ENCODE assay signal across 11 mouse cellular contexts in the genomic region with DNA sequence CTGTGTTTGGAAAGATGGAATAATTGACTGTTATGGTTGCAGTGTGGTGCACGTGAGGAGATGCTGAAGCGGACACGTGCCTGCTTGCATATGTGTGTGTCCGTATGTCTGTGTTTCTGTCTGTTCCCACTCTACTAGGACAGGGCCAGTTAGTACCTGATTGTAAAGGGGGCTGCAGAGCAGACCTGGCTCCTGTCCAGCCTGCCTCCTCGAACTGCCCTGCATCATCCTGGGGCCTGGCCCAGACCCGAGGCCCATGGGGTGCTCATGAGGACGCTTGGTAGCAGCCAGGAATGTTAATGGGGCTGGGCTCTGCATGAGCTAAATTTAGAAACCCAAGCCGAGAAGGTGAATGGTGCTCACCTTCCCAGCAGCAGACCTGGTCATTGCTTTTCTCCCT. TPM values are rescaled to one million over a fixed set of nuclear protein-coding genes. Genes with fewer than 3 reads are reported as not detected.
DNase-seq lines count a peak whose midpoint lies in the region; TF ChIP-seq lines count a peak whose summit lies in the region.
"Had no signal": no experiment of that assay in that cellular context is flagged by ENCODE, and none has a peak within 500 bp of the region (broad histone marks: within the 10 kb centered on the region; RNA-seq: fewer than 3 reads in every experiment).

No protein-coding gene starts in this region.

- no peaks in the 10 kb centered on the region for H3K36me3 ChIP-seq in heart, adult 2 months (ENCODE audit: control insufficient read depth, insufficient read depth, low read length)
- H3K36me3 ChIP-seq: stomach, embryonic 15.5 days had no signal

- peak overlapping the region; percentile 98 for H3K27ac ChIP-seq in cerebellum, adult 2 months (ENCODE audit: insufficient read depth, low read length)
- peak overlapping the region; percentile 97 for H3K27ac ChIP-seq in heart, adult 2 months
- H3K27ac ChIP-seq: stomach, embryonic 15.5 days had no signal

- peak overlapping the region; percentile 4 for H3K4me3 ChIP-seq in cerebellum, adult 2 months (replicated peaks; ENCODE audit: insufficient read depth, low read depth, low read length)
- peak overlapping the region; percentile 15; the same call in 1 of the 2 replicates for H3K4me3 ChIP-seq in heart, adult 2 months
- H3K4me3 ChIP-seq: stomach, embryonic 15.5 days had no signal

- DNase-seq in left cerebral cortex, postnatal 4 days: peak; percentile 64
- DNase-seq in left cerebral cortex, postnatal 14 days (ENCODE audit: low spot score in 2 of 2): no peak
- peak; percentile 86 to 88 for DNase-seq in cerebellum, adult 2 months
- peak; percentile 62 to 77 for DNase-seq in heart, adult 2 months
- DNase-seq in kidney, adult 9 months: peak; percentile 60
- no peak for DNase-seq in right cerebral cortex, postnatal 4 days
- DNase-seq in layer of hippocampus, postnatal 14 days (ENCODE audit: low spot score in 2 of 2): no peak
- no peak for DNase-seq in embryo, embryonic 11 days
- DNase-seq: lung, adult 2 months had no signal

- intact Hi-C loops in left cerebral cortex, postnatal 4 days (cut with DNase I): no loop called here
- intact Hi-C loops in left cerebral cortex, postnatal 14 days (cut with DNase I): no loop called here
- intact Hi-C loops in heart, adult 2 months (cut with DNase I): no loop called here

- peak; percentile 84 for TF ChIP-seq EP300 in heart, adult 2 months (IDR thresholded peaks at IDR 0.05; ENCODE audit: insufficient read depth, low read depth, low read length)

- TF ChIP-seq POLR2A in cerebellum, adult 2 months (IDR thresholded peaks at IDR 0.05; ENCODE audit: borderline replicate concordance, insufficient read depth, low read length): no peak
- no peak for TF ChIP-seq POLR2A in heart, adult 2 months (IDR thresholded peaks at IDR 0.05; ENCODE audit: insufficient read depth, low read depth, low read length)

- no peaks in the 10 kb centered on the region for H3K27me3 ChIP-seq in cerebellum, adult 2 months (ENCODE audit: control insufficient read depth, insufficient read depth, low read length)
- H3K27me3 ChIP-seq in heart, adult 2 months (ENCODE audit: control insufficient read depth, insufficient read depth, low read length): no peaks in the 10 kb centered on the region
- H3K27me3 ChIP-seq: stomach, embryonic 15.5 days had no signal

- 0 out of 2 replicates have a peak overlapping the region, but pooled peaks have one; percentile 5 for H3K9ac ChIP-seq in heart, adult 2 months (ENCODE audit: low read depth, low read length)
- H3K9ac ChIP-seq: stomach, embryonic 15.5 days had no signal

- H3K4me1 ChIP-seq in cerebellum, adult 2 months (ENCODE audit: control insufficient read depth, insufficient read depth, low read length): peaks cover 75% of the 10 kb centered on the region
- H3K4me1 ChIP-seq in heart, adult 2 months (ENCODE audit: control insufficient read depth, insufficient read depth, low read length): no peaks in the 10 kb centered on the region; the same call in 1 of the 2 replicates

- H3K79me2 ChIP-seq in heart, adult 2 months (replicated peaks; ENCODE audit: control insufficient read depth, insufficient read depth, low read length): no peaks in the 10 kb centered on the region

- WGBS in cerebellum, adult 2 months: 5% methylated on average over 8 of the region's 8 CpGs
- WGBS in heart, adult 2 months: 43% methylated on average over 8 of the region's 8 CpGs

- no peak for TF ChIP-seq CTCF in cerebellum, adult 2 months (IDR thresholded peaks at IDR 0.05; ENCODE audit: borderline replicate concordance, insufficient read depth, low read depth, low read length)
- TF ChIP-seq CTCF in heart, adult 2 months (IDR thresholded peaks at IDR 0.05): no peak

RNA-seq across cellular contexts. Expression of gene Syt7, which starts 28.0 kb away (rescaled TPM):
- total RNA-seq in left cerebral cortex, postnatal 4 days (2021): 100 to 1,000 TPM; 209 to 213 TPM
- total RNA-seq in left cerebral cortex, postnatal 14 days (2021): 100 to 1,000 TPM; 279 to 314 TPM
- 173 and 187 TPM in 2 replicates for polyA plus RNA-seq in cerebellum, adult 2 months (2012; rRNA removed)
- 10 to 100 TPM; 35.7 to 38.6 TPM for total RNA-seq in heart, adult 2 months (2021)
- polyA plus RNA-seq in heart, adult 2 months (2012; rRNA removed): 17.6 and 20.1 TPM in 2 replicates
- 100 to 1,000 TPM; 277 to 282 TPM for total RNA-seq in layer of hippocampus, postnatal 14 days (2021)
- total RNA-seq: monocyte, adult 5-6 weeks had no signal

RNA-seq across cellular contexts. Expression of gene Lrrc10b, which starts 40.4 kb away (rescaled TPM):
- total RNA-seq in left cerebral cortex, postnatal 4 days (2021): 1 to 10 TPM; 3.7 to 5.0 TPM
- 10 to 100 TPM in 1 of 2 experiments, 1 to 10 TPM in 1; 8.8 to 12.7 TPM for total RNA-seq in left cerebral cortex, postnatal 14 days (2021)
- polyA plus RNA-seq in cerebellum, adult 2 months (2012; rRNA removed): 0.54 and 0.57 TPM in 2 replicates
- 1 to 10 TPM; 1.7 to 2.3 TPM for total RNA-seq in heart, adult 2 months (2021)
- 0.12 and 1.2 TPM in 2 replicates for polyA plus RNA-seq in heart, adult 2 months (2012; rRNA removed)
- 10 to 100 TPM; 58.7 to 58.9 TPM for total RNA-seq in layer of hippocampus, postnatal 14 days (2021)
- total RNA-seq: monocyte, adult 5-6 weeks had no signal

Comparison
In these comparisons a context has a peak if more than half of its experiments do, and no peak if none do; other contexts are left out.
1. DNase-seq: peak in left cerebral cortex, postnatal 4 days (single experiment), cerebellum, adult 2 months (2 of 2), heart, adult 2 months (2 of 2) and kidney, adult 9 months (single experiment); none in left cerebral cortex, postnatal 14 days (0 of 2), right cerebral cortex, postnatal 4 days (single experiment), layer of hippocampus, postnatal 14 days (0 of 2) and embryo, embryonic 11 days (single experiment).
2. RNA of gene Syt7, which starts 28.0 kb away (total RNA-seq): 279 to 314 TPM in left cerebral cortex, postnatal 14 days, 277 to 282 TPM in layer of hippocampus, postnatal 14 days and 209 to 213 TPM in left cerebral cortex, postnatal 4 days; 35.7 to 38.6 TPM in heart, adult 2 months; every median in the first group is over 4 times any median in the second.
3. RNA of gene Lrrc10b, which starts 40.4 kb away (total RNA-seq): 58.7 to 58.9 TPM in layer of hippocampus, postnatal 14 days; 8.8 to 12.7 TPM in left cerebral cortex, postnatal 14 days, 3.7 to 5.0 TPM in left cerebral cortex, postnatal 4 days and 1.7 to 2.3 TPM in heart, adult 2 months; every median in the first group is over 4 times any median in the second.